Mouse (Mus musculus): Measurements from ENCODE around the gene Mrpl9. TPM values are rescaled to one million over a fixed set of nuclear protein-coding genes. Genes with fewer than 3 reads are reported as not detected.

The Mrpl9 gene
- total RNA-seq, 2 experiments from 2014 or later = 34.6 to 34.7 TPM

DNA sequence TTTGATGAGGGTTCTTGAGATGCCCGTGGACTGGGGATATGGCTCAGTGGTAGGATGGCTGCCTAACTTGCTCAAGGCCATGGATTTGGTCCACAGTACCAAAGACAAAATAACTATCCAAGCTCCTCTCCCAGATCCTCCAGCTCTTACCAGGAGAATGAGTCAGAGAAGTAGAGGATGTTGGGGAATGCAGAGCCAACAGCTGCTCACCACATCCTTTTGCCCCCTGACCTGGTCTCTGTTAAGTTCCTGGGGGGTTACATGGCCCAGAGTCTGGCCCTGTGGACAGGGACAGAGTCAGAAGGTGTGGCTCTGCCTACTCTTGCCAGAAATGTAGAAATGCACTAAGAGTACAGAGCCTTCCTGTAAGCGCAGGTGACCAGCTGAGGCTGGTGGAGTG lies 16.7 kb downstream of the Mrpl9 start:
- intact Hi-C loops (cut with DNase I) = loop anchor here (5.0 kb wide), 2 partner anchors 93 to 142 kb away; no protein-coding TSS in a partner anchor
- DNase-seq = no peak

GRCm38 (mm10) chr3:94463926-94464578 lies 20.9 kb downstream of the Mrpl9 start:
- intact Hi-C loops (cut with DNase I) = no loop called here
- no peak for DNase-seq

DNA sequence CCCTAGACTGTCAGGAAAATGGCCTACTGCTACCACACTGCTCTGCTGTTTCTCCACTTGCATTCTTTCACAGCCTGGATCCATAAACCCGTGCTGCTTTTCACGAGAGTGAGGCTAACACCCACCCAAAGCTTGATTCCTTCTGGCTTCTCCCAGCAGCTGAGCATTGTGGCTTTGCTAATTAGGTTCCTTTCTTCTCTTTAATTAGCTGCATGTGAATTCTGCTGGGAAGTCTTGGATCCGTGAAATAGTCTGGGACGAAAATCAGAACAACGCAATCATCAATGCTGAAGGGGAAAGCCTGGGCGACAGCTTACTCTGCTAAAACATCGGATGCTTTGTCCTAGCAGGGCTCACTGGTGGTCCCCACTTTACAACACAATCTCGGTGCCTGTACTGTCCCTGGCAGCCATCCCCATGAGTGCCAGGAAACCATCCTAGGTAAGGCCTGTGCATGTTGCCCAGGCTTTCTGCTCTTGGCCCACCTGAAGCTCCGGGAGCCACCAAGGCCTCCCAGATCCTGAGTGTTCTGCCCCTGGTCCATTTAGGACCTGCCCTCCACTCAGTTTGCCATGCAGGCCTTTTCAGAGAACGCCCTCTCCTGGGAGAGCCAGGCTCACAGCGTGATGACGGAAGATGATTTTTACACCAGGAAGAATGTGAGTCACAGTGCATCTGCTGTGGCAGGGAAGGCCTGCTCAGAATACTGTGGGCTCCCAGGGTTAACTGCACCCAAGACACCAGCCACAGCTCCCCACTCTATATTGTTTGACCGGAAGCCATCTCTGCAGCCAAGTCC lies 22.7 kb downstream of the Mrpl9 start:
- intact Hi-C loops (cut with DNase I) = no loop called here

DNA sequence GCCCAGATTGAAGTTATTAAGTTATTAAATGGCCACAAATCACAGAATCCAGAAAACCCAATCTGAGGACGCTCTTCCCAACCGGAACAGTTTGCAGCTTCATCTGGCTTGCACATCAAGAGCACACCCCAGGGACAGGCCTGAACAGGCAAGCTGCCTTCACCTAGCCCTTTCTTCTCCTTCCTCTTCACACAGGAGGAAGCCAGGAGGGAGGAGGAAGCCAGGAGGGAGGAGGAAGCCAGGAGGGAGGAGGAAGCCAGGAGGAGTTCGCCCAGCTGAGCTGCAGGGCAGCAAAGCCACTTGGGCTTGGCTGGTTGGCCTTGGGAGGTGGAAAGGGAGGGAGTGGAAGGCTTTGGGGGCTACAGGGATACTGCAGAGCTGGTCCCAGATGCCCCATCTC lies 25.8 kb downstream of the Mrpl9 start:
- DNase-seq = no peak
- intact Hi-C loops (cut with DNase I) = no loop called here

More for the DNA sequence above, 22.7 kb downstream of the Mrpl9 start:
- no peak for DNase-seq

GRCm38 (mm10) chr3:94472447-94473114 lies 29.5 kb downstream of the Mrpl9 start:
- intact Hi-C loops (cut with DNase I) = no loop called here
- DNase-seq = no peak

DNA sequence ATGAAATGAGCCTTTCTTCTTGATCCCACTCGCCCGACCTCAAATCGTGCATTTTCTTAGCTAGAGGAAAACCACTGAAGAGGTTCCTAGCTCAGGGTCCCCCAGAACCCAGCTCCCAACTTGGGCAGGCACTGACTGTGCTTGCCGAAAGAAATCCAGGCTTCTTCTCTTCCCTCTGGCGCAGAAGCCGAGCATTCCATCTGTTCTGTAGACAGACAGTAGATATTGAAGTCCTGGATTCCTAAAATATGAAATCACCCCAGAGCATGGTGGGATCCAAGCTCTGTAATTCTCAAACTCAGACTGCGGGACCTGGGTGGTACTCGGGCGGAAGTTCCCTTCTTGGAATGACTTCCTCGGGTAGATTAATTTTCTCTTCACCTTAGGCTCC lies 30.0 kb downstream of the Mrpl9 start:
- no peak for DNase-seq
- intact Hi-C loops (cut with DNase I) = no loop called here

DNA sequence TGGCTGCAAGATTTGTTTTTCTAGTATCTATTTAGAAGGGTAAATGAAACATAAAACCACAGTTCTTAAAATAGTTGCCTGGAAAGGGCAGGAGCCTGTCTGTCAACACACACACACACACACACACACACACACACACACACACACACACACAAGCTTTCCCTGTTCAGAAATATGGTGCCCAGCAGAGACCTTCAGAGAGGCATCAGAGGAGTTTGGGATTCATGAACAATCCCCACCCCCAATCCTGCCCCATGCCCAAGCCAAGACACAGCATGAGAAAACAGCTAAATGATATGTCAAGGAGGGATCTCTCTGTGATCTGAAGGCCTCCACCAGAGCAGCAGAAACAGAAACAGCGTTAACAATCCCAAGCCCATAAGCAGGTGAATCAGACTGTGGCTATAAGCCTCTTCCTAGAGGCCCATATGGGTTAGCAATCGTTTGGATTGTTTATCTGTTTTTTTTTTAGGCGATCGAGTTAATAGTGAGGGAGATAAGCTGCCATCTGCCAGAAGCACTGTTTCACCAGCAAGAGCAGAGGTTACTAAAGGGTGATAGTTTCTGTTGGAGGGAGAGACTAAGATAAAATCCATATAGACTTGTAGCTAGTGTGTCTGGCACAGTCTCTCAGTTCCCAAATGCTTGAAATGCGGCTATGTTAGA lies 30.6 kb downstream of the Mrpl9 start:
- no peak for DNase-seq
- intact Hi-C loops (cut with DNase I) = no loop called here

DNA sequence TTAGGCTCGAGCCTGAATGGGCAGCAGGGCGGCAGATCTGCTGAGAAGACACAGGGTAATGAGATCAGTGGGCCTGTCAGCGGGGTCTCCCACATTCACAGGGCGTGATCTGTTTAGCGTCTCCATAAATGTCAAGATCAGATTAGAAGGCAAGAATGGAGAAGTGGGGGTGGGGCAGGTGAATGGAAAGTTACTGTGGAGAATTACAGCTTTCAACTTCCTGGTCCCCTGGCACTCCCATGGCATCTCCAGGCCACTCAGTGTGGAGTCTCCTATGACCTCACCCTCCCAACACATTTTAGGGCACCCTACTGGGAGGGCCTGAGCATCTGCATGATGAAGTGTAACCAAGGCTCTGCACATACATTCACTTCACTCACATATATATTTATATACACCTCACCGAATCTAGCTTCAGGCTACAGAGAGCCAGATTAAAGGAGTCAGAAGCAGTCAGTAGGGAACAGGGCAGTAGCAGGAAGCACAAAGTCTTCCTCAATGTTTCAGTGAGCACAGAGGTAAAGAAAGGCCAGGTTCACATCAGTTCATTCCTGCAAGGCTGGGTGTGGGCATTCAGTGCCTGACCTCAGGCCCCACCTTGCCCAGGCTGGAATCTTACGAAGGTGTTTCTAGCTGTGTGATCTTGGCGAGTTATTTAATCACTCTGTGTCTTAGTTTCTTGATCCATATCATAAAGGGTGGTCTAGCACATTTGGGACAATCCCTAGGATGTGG lies 33.4 kb downstream of the Mrpl9 start:
- intact Hi-C loops (cut with DNase I) = no loop called here
- no peak for DNase-seq

DNA sequence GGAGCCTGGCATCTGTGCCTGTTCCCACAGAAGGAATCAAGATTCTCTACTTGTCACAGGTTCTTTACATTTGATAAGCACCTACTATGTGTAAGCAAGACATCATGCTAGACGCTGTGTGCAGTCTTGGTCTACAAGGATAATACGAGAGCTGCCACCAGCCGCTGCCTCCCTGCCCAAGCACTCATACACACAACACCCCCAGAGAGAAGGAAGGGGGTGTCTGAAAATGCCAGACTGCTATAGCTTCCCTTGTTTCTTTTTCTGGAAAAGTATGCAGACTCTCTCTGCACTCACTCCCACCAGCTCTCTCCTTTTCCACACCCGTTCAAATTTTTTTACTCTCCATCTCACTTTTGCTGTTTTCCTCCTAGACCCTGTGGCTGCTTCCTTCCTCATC lies 34.3 kb downstream of the Mrpl9 start:
- intact Hi-C loops (cut with DNase I) = no loop called here
- DNase-seq = no peak

DNA sequence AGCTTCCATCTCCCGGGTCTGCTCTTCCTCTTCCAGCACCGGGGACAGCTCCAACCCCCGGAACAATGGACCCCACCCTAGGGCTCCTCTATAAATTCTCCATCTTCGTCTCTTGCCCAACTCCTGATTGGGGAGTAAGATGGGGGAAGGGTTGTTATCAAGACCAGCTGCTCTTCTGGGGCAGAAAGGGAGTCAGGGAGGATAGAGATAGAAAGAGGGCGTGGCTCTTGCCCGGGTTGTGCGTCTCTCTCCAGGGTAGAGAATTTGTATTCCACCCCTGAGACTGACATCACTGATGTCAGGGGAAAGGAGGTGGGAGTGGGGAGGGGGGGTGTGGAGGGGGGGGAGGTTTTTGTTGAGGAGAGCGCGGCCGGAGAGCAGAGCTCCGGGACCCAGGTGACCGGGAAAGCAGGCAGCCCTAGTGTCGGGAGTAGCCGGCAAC lies 34.9 kb downstream of the Mrpl9 start, which contains the start of gene Celf3:
Celf3 (plus strand) TSS at position 315 of the 442 bp plus-strand sequence.
- intact Hi-C loops (cut with DNase I) = no loop called here
- no peak for DNase-seq

DNA sequence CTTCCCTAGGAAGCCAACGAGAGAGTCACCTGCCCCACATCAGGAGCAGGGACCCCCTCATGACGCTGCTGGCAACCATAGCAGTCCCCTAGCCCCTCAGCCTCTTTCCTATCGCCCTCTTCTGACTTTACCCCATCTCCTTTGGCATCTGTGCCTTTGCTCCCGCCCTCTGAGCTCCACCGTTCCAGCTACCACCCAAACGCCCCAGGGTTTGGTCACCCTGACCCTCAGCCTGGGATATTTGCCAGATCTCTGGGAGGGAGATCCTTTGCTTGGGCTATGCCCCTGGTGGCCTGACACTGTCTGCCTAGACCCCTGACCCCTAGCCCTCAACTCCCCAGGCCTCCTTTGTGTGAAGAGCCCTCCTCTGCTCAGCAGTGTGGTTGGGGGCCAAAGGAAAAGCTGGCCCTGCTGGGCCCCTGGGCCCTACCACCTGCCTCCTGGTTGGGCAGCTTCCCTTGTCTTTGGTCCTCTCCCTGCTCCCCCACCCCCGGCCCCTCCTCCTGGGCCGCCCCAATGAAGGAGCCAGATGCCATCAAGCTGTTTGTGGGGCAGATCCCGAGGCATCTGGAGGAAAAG lies 35.6 kb downstream of the Mrpl9 start:
- DNase-seq = no peak
- intact Hi-C loops (cut with DNase I) = no loop called here

DNA sequence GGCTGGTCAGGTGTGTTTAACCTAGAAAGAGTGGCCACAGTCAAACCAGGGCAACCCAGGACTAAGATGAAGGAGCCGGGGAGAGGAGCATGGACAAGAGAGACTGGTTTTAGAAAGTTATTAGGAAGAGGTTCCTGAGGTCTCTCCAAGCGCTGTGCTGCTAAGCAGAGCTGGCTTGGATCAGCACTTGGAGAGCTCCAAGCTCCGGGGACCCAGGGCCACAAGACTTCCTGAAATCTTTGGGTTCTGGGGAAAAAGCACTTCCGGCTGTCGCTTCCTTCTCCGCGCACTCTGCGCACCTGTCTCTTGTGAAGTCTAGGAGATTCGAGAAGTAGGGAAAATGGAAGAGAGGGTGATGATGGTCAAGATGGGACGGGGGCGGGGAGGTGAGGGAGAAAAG lies 36.4 kb downstream of the Mrpl9 start:
- intact Hi-C loops (cut with DNase I) = no loop called here
- no peak for DNase-seq

- intact Hi-C loops (cut with DNase I) = no loop called here
- DNase-seq = no peak
Observed at GRCm38 (mm10) chr3:94480291-94480884, 37.3 kb downstream of the Mrpl9 start, which contains the start of gene Riiad1. Gene Riiad1 (minus strand): TSS chr3:94480341.

DNA sequence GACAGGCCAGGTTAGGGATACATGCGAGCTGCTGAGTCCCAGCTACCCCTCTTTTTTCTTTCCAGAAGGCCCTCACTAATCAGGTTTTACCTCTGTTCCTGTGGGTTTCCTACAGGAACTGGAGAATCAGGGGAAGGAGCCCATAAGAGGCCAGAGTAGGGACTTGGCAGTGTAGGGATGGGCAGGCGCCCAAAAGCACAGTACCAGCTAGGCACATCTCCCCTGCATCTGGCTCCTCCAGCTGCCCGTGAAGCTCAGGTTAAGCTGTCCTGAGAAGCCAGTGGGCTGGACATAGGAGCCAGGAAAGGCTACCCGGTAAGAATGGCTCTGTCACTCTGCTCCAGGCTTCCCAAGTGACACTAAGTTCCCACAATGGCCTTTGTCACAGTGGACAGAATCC lies 38.3 kb downstream of the Mrpl9 start:
- no peak for DNase-seq
- intact Hi-C loops (cut with DNase I) = no loop called here

DNA sequence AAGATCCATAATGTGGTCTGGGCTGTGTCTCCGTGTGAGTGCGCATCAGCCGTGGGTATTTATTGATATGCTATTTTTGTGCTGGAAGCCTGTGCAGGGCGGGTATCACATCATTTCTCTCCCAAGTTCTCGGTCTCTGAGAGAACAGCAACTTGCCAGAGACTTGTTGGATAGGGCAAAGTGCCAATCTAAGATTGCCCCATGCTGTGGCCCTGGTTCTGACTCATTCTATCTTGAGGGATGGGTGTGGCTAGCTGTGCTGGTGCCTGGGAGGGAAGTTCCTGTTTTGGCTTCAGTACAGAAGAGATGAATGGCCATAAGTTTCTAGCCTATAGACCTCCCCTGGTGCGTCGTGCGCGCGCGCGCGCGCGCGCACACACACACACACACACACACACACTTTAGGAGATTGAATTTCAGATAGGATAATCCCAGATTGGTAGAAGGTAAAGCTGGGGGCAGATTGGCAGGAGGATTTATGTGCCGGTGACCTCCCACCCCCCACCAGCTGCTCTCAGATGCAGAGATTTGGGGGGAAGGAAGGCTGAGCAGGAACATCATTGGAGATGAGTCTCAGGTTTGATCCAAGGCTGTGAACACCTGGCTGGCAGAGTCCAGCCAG lies 39.8 kb downstream of the Mrpl9 start:
- intact Hi-C loops (cut with DNase I) = no loop called here

GRCm38 (mm10) chr3:94483790-94484439 lies 40.8 kb downstream of the Mrpl9 start:
- no peak for DNase-seq
- intact Hi-C loops (cut with DNase I) = no loop called here

More for the DNA sequence above, 39.8 kb downstream of the Mrpl9 start:
- no peak for DNase-seq

DNA sequence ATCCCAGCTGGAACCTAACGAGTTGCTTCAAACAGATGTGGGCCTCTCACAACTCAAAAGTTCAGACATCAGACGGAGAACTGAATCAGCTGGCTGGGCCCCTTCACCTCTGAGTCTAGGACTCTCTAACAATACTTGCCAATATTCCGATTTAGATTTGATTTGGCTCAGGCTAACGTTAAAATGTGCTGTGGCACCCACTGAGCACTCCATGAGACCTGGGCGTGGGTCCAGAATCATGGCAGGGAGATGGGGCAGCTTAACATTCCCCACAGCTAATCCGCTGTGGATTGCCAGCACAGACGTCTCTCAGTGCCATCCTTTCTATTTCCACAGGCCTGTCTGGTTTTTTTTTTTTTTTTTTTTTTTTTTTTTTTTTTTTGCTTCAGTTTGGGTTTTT lies 42.8 kb downstream of the Mrpl9 start:
- intact Hi-C loops (cut with DNase I) = no loop called here
- DNase-seq = no peak

- no peak for DNase-seq
- intact Hi-C loops (cut with DNase I) = no loop called here
Observed at GRCm38 (mm10) chr3:94487581-94487980, 44.5 kb downstream of the Mrpl9 start.
